Mouse (Mus musculus): ENCODE measurements around the gene Shh.

Shh gene

DNA sequence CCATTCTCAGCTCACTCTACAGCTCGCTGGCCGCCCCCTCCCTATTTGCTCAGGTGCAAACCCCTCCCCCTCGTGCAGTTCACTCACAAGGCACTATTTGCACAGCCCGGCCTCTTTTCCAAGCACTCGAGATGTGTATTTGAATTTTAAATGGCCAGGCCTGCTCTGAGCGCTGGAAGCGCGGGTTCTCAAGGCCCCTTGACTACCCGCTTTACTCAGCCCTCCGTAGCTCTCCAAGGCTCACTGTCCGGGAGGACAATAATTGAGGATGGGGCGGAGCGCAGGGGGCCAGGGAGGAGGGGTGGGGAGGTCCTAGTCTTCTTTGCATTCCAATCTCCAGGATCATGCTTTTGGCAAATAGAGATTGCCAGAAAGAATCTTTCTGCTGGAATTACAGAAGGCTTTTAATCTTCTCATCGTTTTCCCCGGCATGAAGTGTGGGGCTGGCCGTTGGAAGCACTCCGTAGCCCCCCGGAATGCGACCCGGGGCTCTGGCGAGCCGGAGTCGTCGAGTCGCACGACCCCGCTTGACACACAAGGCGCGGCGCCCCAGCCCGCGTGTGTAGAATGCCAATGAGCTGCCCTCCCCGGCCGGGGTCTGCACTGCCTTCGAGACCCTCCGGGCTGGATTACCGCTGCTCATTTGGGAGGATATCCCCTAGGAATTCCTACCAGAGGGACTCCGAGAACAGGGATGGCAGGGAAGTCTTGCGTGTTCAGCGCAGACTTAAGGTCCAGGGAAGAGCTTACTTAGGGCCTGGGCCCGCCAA is 7.4 kb downstream of the Shh start:
- no peak for DNase-seq (ENCODE audit: low spot score)

GRCm38 (mm10) chr5:28458821-28459240 is 8.2 kb downstream of the Shh start:
- DNase-seq (ENCODE audit: low spot score): no peak

DNA sequence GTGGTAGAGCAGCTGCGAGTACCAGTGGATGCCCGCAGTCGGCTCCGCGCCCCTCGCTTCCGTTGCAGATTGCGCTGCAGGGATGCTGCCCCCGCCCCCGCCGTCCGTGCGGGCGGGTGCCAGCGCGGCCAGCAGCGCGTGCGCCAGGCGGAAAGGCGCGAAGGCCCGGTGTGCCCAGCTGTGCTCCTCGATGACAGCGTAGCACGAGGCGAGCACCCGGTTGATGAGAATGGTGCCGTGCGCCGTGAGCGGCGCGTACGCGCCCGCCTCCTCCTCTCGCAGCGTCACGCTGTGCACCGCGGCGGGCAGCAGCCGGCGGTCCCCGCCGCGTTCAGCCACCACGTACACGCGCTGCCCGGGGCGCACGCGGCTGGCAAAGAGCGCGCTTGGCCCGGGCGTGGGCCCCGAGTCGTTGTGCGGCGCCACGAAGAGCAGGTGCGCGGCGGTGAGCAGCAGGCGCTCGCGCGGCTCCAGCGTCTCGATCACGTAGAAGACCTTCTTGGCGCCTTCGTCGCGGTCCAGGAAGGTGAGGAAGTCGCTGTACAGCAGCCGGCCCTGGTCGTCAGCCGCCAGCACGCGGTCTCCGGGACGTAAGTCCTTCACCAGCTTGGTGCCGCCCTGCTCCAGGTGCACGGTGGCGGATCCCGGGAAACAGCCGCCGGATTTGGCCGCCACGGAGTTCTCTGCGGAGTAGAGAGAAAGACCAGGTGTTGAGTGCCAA is 9.0 kb downstream of the Shh start:
- no peak for DNase-seq (ENCODE audit: low spot score)

DNA sequence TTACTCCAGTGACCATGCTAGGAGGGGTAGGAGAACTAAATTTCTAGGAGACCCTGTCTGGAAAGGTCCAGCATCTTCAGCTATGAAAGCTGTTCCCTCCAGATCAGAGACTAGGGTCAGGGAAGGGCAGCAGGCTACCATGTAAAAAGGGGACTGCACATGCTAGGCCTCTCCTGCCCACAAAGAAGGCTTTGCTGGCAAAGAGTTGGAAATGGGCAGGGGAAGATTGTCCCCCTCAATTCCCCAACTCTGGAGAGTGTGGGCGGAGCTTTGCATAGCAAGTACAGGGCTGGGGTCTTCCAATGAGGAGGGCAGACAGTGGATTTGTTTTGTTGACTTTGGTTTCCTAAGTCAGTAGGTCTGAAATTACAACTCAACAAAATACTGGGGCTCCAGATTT is 10.7 kb downstream of the Shh start:
- no peak for DNase-seq (ENCODE audit: low spot score)

GRCm38 (mm10) chr5:28455721-28456120 is 11.3 kb downstream of the Shh start:
- DNase-seq (ENCODE audit: low spot score): no peak

- DNase-seq (ENCODE audit: low spot score): no peak
Observed at GRCm38 (mm10) chr5:28454546-28454945, 12.5 kb downstream of the Shh start.

GRCm38 (mm10) chr5:28453523-28453922 is 13.5 kb downstream of the Shh start:
- DNase-seq (ENCODE audit: low spot score): no peak

GRCm38 (mm10) chr5:28453086-28453485 is 14.0 kb downstream of the Shh start:
- no peak for DNase-seq (ENCODE audit: low spot score)

GRCm38 (mm10) chr5:28451053-28451638 is 15.9 kb downstream of the Shh start:
- DNase-seq (ENCODE audit: low spot score): peak; percentile 78

- DNase-seq (ENCODE audit: low spot score): no peak
Observed at GRCm38 (mm10) chr5:28450126-28450890, 16.7 kb downstream of the Shh start.

- DNase-seq (ENCODE audit: low spot score): no peak
Observed at GRCm38 (mm10) chr5:28425926-28426325, 41.1 kb downstream of the Shh start.

GRCm38 (mm10) chr5:28423781-28424180 is 43.3 kb downstream of the Shh start:
- DNase-seq (ENCODE audit: low spot score): no peak

DNA sequence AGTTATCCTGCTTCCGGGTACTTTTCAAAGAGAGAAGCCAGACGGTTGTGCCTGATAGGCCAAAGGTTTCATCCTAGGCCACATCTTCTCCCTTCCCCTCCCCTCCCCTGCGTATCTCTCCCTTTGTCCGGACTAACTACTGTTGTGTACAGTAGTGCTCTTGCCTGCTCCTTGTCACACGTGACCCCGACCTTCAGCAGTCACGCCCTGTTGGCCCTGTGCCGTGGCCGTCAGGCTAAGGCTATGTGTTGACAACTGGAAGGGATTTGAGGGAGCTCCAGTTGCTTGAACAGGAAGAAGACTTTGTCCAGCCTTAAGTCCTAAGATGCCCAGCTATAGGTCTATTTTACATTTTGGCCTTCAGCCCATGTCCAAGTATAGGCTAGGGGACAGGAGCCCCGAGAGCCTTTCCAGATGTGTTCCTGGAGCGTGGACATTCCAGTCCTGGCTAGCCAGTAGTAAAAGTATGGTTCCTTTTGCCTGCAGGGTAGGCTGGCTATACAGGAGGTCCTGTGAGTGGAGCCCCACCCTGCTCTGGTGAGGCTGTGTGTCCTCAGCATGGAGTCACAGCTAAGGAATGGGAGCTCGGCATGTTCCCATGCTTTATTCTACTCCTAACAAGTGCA is 47.3 kb downstream of the Shh start:
- no peak for DNase-seq (ENCODE audit: low spot score)

- DNase-seq (ENCODE audit: low spot score): no peak
Observed at GRCm38 (mm10) chr5:28418734-28419133, 48.3 kb downstream of the Shh start.

- no peak for DNase-seq (ENCODE audit: low spot score)
Observed at GRCm38 (mm10) chr5:28416029-28416428, 51.0 kb downstream of the Shh start.

DNA sequence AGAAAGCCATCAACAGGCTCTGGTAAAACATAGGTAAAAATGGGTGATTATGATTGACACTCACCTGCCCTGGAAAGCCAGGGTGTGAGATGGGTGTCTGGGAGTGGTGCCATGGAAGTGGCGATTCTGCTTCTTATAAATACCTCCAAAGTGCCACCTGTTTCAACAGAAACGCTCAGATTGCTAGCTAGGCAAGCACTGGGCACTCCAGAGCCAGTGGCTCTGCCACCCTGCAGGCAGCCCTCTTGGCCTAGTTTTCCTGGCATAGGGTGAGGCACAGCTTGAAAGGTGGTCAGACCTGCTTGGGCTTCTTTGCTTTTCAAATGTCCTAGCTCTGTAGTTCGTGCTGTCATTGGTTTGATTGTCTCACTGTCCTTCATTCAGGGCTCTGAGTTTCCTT is 53.0 kb downstream of the Shh start:
- DNase-seq (ENCODE audit: low spot score): no peak

GRCm38 (mm10) chr5:28413533-28413932 is 53.5 kb downstream of the Shh start:
- DNase-seq (ENCODE audit: low spot score): peak; percentile 9

GRCm38 (mm10) chr5:28412006-28412685 is 54.9 kb downstream of the Shh start:
- DNase-seq (ENCODE audit: low spot score): peak; percentile 72

Data from adipocyte (in vitro differentiated cells).